Mouse (Mus musculus) lung, postnatal 0 days (tissue): Measurements from ENCODE around the gene Gm5741.

Source experiments
- CTCF ChIP-seq: IDR thresholded peaks from 2 replicates; pipeline ENCODE4 v1.5.1; 2016; ENCODE audit warnings: antibody characterized with exemption, mild to moderate bottlenecking
- EP300 ChIP-seq: IDR thresholded peaks from 2 replicates; pipeline ENCODE4 v1.6.1; 2016; ENCODE audit warnings: antibody characterized with exemption, mild to moderate bottlenecking, control low read depth

DNA sequence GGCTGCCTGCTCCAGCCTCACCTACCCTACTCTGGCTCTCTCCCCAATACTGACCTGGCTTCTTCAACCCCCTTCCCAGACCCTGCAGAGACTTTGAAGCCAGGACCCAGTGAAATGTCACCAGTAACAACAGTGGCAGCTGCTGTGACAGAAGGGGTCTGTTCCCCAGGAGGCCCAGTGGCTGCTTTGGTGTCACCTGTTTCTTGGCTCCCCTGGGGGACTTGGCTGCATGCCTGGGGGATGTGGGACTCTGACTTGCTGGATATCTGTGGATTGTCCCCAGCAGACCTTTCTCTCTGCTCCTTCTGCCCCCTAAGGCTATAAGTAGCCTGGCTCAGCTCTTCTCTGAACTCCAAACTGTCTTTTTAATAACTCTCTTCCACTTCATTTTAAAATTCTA, at the start of gene Gm5741:
- TF ChIP-seq EP300, result no peak
- TF ChIP-seq CTCF, result no peak
